Mouse (Mus musculus) myocyte (in vitro differentiated cells): Measurements from ENCODE around the gene Frem2.

Experiments used
- CEBPB ChIP-seq: IDR thresholded peaks from 2 replicates; pipeline ENCODE4 v1.6.1; 2011; ENCODE audit warnings: mild to moderate bottlenecking, moderate library complexity; ENCODE audit not compliant: poor library complexity, insufficient read depth, severe bottlenecking
- E2F4 ChIP-seq: IDR thresholded peaks from one replicate; pipeline ENCODE4 v1.6.1; 2011; ENCODE audit warnings: mild to moderate bottlenecking, control low read depth, moderate library complexity; ENCODE audit not compliant: insufficient read depth
- MAX ChIP-seq: IDR thresholded peaks from one replicate; pipeline ENCODE4 v1.6.1; 2011; ENCODE audit warnings: low read depth, mild to moderate bottlenecking, control low read depth
- MYOD1 ChIP-seq, 3 experiments: IDR thresholded peaks; one replicate each; pipeline ENCODE4 v1.6.1; 2011; ENCODE audit warnings: control low read depth in 2 of 3, low read depth in 2 of 3, mild to moderate bottlenecking in 2 of 3, moderate library complexity in 1 of 3; ENCODE audit not compliant: insufficient read length in 2 of 3, control insufficient read depth in 1 of 3
- MYOG ChIP-seq, 3 experiments: IDR thresholded peaks; one replicate each; pipeline ENCODE4 v1.6.1; 2011; ENCODE audit warnings: control low read depth in 2 of 3, low read depth in 2 of 3, mild to moderate bottlenecking in 2 of 3; ENCODE audit not compliant: insufficient read length in 2 of 3, control insufficient read depth in 1 of 3, insufficient read depth in 1 of 3
- POLR2A ChIP-seq: IDR thresholded peaks from one replicate; pipeline ENCODE4 v1.6.1; 2011; ENCODE audit warnings: low read depth, mild to moderate bottlenecking, control low read depth, moderate library complexity; ENCODE audit not compliant: insufficient read length

DNA sequence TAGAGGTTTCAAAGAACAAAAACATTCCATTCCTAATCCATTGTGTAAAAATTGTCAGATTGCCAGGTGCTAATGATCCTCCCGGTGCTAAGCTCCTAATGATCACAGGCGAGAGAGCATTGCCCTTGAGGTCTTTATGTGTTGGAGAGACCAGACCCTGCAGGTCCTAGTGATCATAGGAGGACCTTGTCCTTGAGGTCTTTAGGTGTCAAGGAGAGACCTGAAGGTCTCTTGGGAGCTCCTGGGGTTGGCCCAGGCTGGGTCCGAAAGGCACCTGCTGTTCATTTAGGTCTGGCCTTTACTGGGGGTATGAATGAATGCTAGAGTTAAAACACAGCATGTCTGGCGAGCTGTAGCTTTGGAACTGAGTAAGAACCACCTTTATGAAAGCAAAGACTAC, 183.0 kb downstream of the Frem2 start:
- no peak for TF ChIP-seq POLR2A
- no peak for TF ChIP-seq E2F4
- TF ChIP-seq MYOD1 (IDR thresholded peaks at IDR 0.05; ENCODE audit: control insufficient read depth in 1 of 3, insufficient read length in 2 of 3, low read depth in 2 of 3): no peak
- no peak for TF ChIP-seq CEBPB
- no peak for TF ChIP-seq MYOG (IDR thresholded peaks at IDR 0.05; ENCODE audit: control insufficient read depth in 1 of 3, insufficient read depth in 1 of 3, insufficient read length in 2 of 3, low read depth in 2 of 3)
- TF ChIP-seq MAX: no peak
